ENCODE assay signal across 26 mouse cellular contexts in the genomic region with DNA sequence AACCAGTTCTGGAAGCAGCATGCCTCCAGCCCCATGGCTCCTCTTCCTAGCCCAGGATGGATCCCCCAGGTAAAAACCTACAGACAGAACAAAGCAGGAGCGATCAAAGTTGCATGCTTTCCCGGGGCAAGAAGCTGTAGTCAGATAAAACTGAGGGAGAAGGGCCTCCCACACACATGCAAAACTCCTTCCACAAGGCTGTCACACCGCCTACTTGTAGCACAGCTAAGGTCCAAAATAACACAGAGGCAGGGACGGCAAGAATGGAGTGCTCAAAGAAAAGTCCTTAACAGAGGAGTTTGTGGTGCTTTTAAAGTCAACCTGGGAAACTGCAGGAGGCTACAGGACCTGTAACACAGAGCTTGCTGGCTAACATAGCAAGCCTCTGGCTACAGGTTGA. TPM values are rescaled to one million over a fixed set of nuclear protein-coding genes. Genes with fewer than 3 reads are reported as not detected.
DNase-seq lines count a peak whose midpoint lies in the region; ATAC-seq lines count a peak whose summit lies in the region.
"Had no signal": no experiment of that assay in that cellular context is flagged by ENCODE, and none has a peak within 500 bp of the region (broad histone marks: within the 10 kb centered on the region; RNA-seq: fewer than 3 reads in every experiment).

No protein-coding gene starts in this region.

- no peak overlapping the region for H3K4me2 ChIP-seq in forebrain, embryonic 11.5 days (ENCODE audit: low read depth, low read length, severe bottlenecking)
- H3K4me2 ChIP-seq in forebrain, embryonic 12.5 days: no peak overlapping the region
- no peak overlapping the region for H3K4me2 ChIP-seq in forebrain, embryonic 14.5 days (ENCODE audit: low read length)
- H3K4me2 ChIP-seq: forebrain, embryonic 13.5 days; heart, embryonic 13.5 days; hindbrain, embryonic 13.5 days; kidney, embryonic 15.5 days; liver, embryonic 11.5 days; stomach, embryonic 15.5 days had no signal

- no peak overlapping the region for H3K9ac ChIP-seq in forebrain, embryonic 11.5 days (ENCODE audit: low read length)
- H3K9ac ChIP-seq in forebrain, embryonic 12.5 days: no peak overlapping the region
- H3K9ac ChIP-seq in forebrain, embryonic 14.5 days (ENCODE audit: low read length): no peak overlapping the region
- H3K9ac ChIP-seq: forebrain, embryonic 13.5 days; heart, embryonic 13.5 days; hindbrain, embryonic 13.5 days; kidney, embryonic 15.5 days; liver, postnatal 0 days; stomach, embryonic 15.5 days had no signal

- H3K27me3 ChIP-seq in forebrain, embryonic 11.5 days (ENCODE audit: control insufficient read depth, insufficient read depth, low read length): no peaks in the 10 kb centered on the region
- peaks cover 7% of the 10 kb centered on the region; the same call in 1 of the 2 replicates for H3K27me3 ChIP-seq in forebrain, embryonic 12.5 days
- no peaks in the 10 kb centered on the region for H3K27me3 ChIP-seq in forebrain, embryonic 14.5 days (replicated peaks; ENCODE audit: control insufficient read depth, insufficient read depth, low read length)
- H3K27me3 ChIP-seq: hindbrain, embryonic 13.5 days; kidney, embryonic 15.5 days; stomach, embryonic 15.5 days had no signal

- DNase-seq in forebrain, embryonic 11.5 days (ENCODE audit: low spot score): peak; percentile 17
- peak; percentile 71 to 77 for DNase-seq in left cerebral cortex, adult 9 months (ENCODE audit: low spot score in 2 of 2)
- peak; percentile 56 to 82 for DNase-seq in right cerebral cortex, postnatal 36 days (ENCODE audit: low spot score in 2 of 2)
- no peak for DNase-seq in kidney, postnatal 36 days
- DNase-seq in forebrain, embryonic 14.5 days (ENCODE audit: low spot score): no peak
- DNase-seq: adrenal gland, postnatal 25 days; cerebellum, adult 9-11 months; gastrocnemius, postnatal 14 days; heart, adult 18-20 months; heart, postnatal 14 days; kidney, adult 11 months; kidney, postnatal 4 days; liver, postnatal 0 days; thymus, adult 18-20 months; thymus, postnatal 36 days had no signal

- H3K9me3 ChIP-seq in forebrain, embryonic 11.5 days (ENCODE audit: control insufficient read depth, low read length): no peaks in the 10 kb centered on the region
- no peaks in the 10 kb centered on the region for H3K9me3 ChIP-seq in forebrain, embryonic 12.5 days
- no peaks in the 10 kb centered on the region for H3K9me3 ChIP-seq in forebrain, embryonic 14.5 days (replicated peaks; ENCODE audit: control insufficient read depth, low read length)
- H3K9me3 ChIP-seq: forebrain, embryonic 13.5 days; heart, embryonic 13.5 days; hindbrain, embryonic 13.5 days; kidney, embryonic 15.5 days; stomach, embryonic 15.5 days had no signal

- H3K4me1 ChIP-seq in forebrain, embryonic 11.5 days (replicated peaks; ENCODE audit: control insufficient read depth, insufficient read depth, low read length): no peaks in the 10 kb centered on the region; the same call in 1 of the 2 replicates
- H3K4me1 ChIP-seq in forebrain, embryonic 12.5 days: no peaks in the 10 kb centered on the region; the same call in 1 of the 2 replicates
- no peaks in the 10 kb centered on the region for H3K4me1 ChIP-seq in forebrain, embryonic 14.5 days (ENCODE audit: control insufficient read depth, insufficient read depth, low read length)
- H3K4me1 ChIP-seq: heart, embryonic 13.5 days had no signal

- H3K4me3 ChIP-seq in forebrain, embryonic 11.5 days (ENCODE audit: low read depth, low read length): no peak overlapping the region
- no peak overlapping the region for H3K4me3 ChIP-seq in forebrain, embryonic 12.5 days (replicated peaks)
- no peak overlapping the region for H3K4me3 ChIP-seq in forebrain, embryonic 14.5 days (ENCODE audit: low read depth, low read length)
- H3K4me3 ChIP-seq: forebrain, embryonic 13.5 days; heart, embryonic 13.5 days; hindbrain, embryonic 13.5 days; kidney, embryonic 15.5 days; stomach, embryonic 15.5 days had no signal

- H3K27ac ChIP-seq in forebrain, embryonic 11.5 days (ENCODE audit: low read depth, low read length): no peak overlapping the region
- H3K27ac ChIP-seq in forebrain, embryonic 12.5 days: no peak overlapping the region
- no peak overlapping the region for H3K27ac ChIP-seq in forebrain, embryonic 14.5 days (ENCODE audit: low read depth, low read length)
- H3K27ac ChIP-seq: forebrain, embryonic 13.5 days; heart, embryonic 13.5 days; hindbrain, embryonic 13.5 days; kidney, embryonic 15.5 days; macrophage; stomach, embryonic 15.5 days had no signal

- ATAC-seq in forebrain, embryonic 11.5 days (replicated peaks; ENCODE audit: low FRiP score): no peak
- ATAC-seq in forebrain, embryonic 12.5 days (ENCODE audit: low FRiP score): no peak
- ATAC-seq in frontal cortex, adult (ENCODE audit: low TSS enrichment): peak; percentile 84
- ATAC-seq in forebrain, embryonic 14.5 days: no peak
- ATAC-seq: forebrain, embryonic 13.5 days; liver, postnatal 0 days; lung, postnatal 0 days; midbrain, embryonic 16.5 days had no signal

- 39% methylated on average over 4 of the region's 4 CpGs for WGBS in forebrain, embryonic 11.5 days
- WGBS in forebrain, embryonic 12.5 days: 39% methylated on average over 4 of the region's 4 CpGs
- WGBS in forebrain, embryonic 14.5 days: 30% methylated on average over 4 of the region's 4 CpGs

- no peaks in the 10 kb centered on the region for H3K36me3 ChIP-seq in forebrain, embryonic 11.5 days (ENCODE audit: control insufficient read depth, insufficient read depth, low read length)
- no peaks in the 10 kb centered on the region for H3K36me3 ChIP-seq in forebrain, embryonic 12.5 days (replicated peaks)
- no peaks in the 10 kb centered on the region for H3K36me3 ChIP-seq in forebrain, embryonic 14.5 days (ENCODE audit: control insufficient read depth, insufficient read depth, low read length)
- H3K36me3 ChIP-seq: heart, embryonic 13.5 days; hindbrain, embryonic 13.5 days; kidney, embryonic 15.5 days; stomach, embryonic 15.5 days had no signal

RNA-seq across cellular contexts. Expression of a gene that starts 28.3 kb away (rescaled TPM):
- polyA plus RNA-seq in forebrain, embryonic 11.5 days (2014; fragmentation: Nextera tagmentation; extraction: Ambion mirVana): 3.4 and 4.0 TPM in 2 replicates
- polyA plus RNA-seq in forebrain, embryonic 12.5 days (2016; fragmentation: Nextera tagmentation; extraction: Ambion mirVana): 9.5 and 12.0 TPM in 2 replicates
- polyA plus RNA-seq in forebrain, embryonic 14.5 days (2014; fragmentation: Nextera tagmentation; extraction: Ambion mirVana): 31.2 and 40.8 TPM in 2 replicates
- polyA plus RNA-seq: liver, postnatal 0 days; macrophage had no signal

Comparison
In these comparisons a context has a peak if more than half of its experiments do, and no peak if none do; other contexts are left out.
1. DNase-seq: peak in forebrain, embryonic 11.5 days (single experiment), left cerebral cortex, adult 9 months (2 of 2) and right cerebral cortex, postnatal 36 days (2 of 2); none in kidney, postnatal 36 days (0 of 2) and forebrain, embryonic 14.5 days (single experiment).